Mouse (Mus musculus) lung, postnatal 36 days (tissue): ENCODE measurements around the gene Mup8.
"Not testable (repeated sequence)": the region's sequence is repeated elsewhere in the genome, so short reads cannot be mapped to it uniquely, and the experiment has no call there.

Experiments
- DNase-seq: peaks from one replicate; pipeline ENCODE4 v3.0.0; 2022; ENCODE audit warnings: mixed read lengths

Gene Mup8

GRCm38 (mm10) chr4:60222499-60222898 lies at the start of gene Mup8:
Gene Mup8, minus strand, starts transcription at chr4:60222599.
- not testable (repeated sequence) for DNase-seq

DNA sequence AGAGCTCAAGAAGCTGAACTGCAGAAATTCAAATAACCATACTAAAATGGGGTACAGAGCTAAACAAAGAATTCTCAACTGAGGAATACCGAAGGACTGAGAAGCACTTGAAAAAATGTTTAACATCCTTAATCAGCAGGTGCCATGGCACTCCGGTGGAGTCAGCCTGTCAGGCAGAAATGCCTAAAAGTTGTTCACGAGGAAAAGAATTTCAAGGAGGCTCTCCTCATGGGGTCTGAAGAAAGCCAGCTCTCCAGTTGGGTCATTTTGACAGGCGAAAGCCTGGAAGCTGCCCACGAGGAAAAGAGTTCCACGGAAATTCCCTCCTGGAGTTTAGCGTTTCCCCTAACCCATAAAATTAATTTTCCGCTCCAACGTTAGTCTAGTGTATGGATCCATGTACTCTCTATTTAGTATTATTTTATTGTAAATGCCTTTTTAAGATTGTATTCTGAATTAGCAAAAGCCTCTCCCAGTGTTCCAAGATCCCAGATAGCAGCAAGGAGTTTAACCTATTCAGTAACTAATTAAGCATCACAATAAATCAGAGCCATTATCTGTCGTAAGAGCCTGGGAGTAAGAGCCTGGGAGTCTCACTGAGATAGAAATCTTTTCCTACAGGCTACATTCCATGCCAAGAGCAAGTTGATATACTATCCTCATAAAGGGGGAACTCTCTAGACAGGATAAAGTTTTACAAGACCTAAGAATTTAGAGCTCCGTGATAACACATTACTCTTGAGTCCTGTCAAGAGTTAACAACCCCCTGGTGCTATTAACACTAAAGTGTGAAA lies 43.8 kb upstream of the Mup8 start:
- not testable (repeated sequence) for DNase-seq

- DNase-seq, result not testable (repeated sequence)
Measured at GRCm38 (mm10) chr4:60262706-60263105, 40.3 kb upstream of the Mup8 start.
